Mouse (Mus musculus) inflammation-experienced regulatory T-cells, adult 6 months (primary cell): ENCODE data around the gene Cd151. TPM values are rescaled to one million over a fixed set of nuclear protein-coding genes. Genes with fewer than 3 reads are reported as not detected.

Source experiments
- ATAC-seq: one replicate; pipeline ENCODE4 v1.8.0; 2017
- polyA plus RNA-seq, 3 experiments: library from polyadenylated mRNA; unstranded; fragments of 100-300 nt; shearing (Covaris generic); gene quantifications; one replicate each; pipeline ENCODE4 v1.2.1; 2017

Cd151 gene
- polyA plus RNA-seq, 3 experiments from 2014 or later, result 6.0 to 8.7 (median 8.5) TPM

DNA sequence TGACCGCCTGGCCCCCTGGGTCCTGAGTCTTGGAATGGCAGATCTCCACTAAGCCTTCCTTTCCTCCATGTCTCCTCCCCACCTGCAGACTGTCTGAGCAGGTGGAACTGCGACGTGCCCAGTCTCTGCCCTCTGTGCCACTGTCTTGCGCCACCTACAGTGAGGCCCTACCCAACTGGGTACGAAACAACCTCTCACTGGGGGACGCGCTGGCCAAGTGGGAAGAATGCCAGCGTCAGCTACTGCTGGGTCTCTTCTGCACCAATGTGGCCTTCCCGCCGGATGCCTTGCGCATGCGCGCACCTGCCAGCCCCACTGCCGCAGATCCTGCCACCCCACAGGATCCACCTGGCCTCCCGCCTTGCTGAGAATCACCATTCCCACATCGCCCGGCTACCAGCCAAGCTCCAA is 7.9 kb upstream of the Cd151 start:
- no peak for ATAC-seq

DNA sequence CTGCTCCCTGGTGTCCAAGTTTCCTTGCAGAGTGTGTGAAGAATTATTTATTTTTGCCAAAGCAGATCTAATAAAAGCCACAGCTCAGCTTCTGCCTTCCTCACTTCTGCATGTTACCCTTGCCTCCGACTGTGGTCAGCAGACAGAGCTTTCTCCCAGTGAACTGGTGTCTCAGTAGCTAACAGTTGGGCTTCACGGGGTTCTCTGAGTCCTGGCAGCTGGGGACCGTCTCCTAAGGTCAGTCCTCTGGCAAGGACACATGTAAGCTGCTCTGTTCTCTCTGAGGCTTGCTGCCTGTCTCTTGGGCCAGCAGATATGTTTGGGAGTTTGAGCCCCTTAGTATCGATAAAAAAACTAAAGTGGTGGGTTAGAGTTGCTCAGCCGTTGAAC is 7.2 kb upstream of the Cd151 start:
- ATAC-seq, result no peak

DNA sequence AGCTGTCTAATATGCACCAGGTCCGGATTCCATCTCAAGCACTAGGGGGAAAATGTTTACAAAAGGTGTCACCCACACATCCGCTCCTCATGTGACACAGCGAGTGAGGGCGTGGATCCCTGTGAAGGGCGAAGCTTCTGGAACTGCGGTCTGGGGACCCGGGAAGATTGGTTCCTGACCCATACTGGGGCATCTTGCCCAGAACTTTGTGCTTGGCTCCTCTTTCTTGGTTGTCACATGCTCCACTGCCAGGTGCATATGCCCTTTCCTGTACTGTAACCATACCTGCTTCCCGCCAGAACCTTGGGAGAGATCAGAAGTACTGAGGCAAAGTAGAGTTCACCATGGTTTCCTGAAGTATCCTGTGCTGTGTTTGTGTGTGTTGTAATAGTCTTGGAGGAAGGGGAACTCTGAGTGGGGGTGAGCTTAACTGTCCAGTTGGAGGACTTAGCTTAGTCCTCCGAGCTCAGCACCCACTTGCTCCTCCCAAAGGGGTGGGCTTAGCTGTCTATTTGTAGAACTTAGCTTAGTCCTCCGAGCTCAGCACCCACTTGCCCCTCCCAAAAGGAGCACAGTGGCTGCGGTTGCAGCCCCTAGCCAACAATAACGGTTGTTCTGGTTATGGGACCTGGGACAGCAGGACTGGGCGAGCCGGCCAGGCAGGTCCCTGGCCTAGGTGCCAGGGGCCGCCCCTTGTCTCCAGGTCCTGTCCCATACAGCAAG is 6.6 kb upstream of the Cd151 start, which contains the start of gene Cracr2b:
TSS of gene Cracr2b (plus strand) at position 704 of the 723 bp plus-strand sequence.
- ATAC-seq, result no peak

DNA sequence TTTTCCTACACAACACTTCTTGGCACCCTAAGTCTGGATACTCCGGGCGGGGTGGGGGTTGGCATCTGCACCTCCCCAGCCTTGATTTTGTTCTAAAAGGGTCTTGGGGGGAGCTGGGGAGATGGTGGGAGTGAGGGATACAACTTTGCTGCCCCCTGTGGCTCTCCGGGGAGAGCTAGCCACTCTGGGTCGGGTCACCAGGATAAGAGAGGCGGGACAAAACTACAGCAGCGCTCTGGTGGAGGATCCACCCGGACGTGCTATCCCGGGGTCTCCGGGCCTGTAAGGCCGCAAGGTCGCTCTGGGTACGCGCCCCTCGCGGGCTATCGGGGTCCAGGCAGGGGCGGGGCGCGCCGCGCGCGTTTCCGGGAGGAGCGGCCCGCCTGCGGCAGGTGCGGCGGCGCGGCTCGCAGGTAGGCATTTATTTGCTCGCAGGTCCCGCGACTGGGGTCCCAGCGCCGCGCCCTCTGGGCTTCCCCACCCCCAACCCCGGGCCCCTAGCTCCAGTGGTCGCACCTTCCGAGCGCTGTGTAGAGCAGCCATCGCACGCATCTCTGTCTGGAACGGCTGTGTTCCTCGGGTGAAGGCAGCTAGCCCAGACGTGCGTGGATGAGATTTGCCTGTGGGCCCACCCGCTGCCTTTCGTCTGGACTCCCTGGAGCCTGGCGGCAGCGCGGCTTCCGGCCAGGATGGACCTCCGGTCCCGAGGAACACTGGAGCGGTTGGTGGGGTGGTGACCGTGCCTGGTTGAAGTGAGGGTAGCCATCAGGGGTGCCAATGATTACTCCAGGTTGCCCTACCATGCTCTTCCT is 5.5 kb upstream of the Cd151 start:
- no peak for ATAC-seq

DNA sequence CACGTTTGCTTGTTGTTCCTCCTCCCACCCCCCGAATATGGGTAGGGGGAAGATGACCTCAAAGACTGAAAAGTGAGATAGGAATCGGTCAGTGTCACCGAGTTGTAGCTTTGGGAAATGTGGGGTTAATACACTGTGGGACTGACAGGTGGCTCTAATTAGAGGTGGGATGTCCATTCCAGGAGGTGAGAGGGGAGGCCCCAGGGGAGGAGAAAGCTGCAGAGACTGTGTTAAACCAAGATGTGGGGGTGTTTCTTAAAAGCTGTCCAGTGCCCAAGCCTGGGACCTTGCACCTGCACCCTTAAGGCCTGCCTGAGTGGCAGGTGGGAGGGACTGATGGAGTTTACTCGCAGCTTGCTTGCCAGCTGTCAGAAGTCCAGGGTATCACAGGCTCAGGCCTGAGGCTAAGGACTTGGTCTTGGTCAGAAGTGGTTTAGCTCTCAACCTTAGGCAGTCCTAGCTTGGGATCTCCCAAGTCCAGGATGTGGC is 4.8 kb upstream of the Cd151 start:
- ATAC-seq, result no peak

DNA sequence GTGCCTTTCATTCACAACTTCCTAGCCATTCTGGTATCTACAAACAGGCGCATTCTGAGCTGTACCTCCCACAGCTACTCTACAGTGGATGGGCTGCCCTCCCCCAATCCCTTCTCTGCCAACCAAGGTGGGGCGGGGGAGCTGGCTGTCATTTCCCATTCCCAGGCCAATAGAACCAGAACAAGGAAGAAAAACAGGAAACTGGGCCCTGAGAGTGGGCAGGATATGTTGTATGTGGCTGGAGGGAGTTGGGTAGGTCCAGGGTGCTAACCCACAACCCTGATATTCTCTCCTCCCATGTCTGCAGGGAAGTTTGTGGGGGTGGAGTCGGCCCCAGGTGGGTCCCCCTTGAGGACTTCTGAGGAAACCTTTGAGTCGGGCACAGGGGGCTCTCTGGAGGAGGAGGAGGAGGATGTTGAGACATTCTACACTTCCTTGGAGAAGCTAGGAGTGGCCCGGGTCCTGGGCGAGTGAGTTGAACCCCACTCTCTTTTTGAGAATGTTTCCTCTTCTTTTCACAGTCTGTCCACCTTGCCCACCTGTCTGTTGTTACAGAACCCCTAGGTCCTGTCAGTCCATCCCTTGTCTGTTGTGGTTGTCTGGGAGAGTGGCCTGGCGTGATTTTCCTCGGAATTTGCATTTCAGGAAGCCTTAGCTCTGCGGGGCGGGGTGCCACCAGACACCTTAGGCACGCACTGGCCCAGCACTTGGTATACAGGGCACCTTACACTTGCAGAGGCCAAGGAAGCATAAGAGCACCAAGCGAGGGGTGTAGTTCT is 3.2 kb upstream of the Cd151 start:
- ATAC-seq, result no peak

DNA sequence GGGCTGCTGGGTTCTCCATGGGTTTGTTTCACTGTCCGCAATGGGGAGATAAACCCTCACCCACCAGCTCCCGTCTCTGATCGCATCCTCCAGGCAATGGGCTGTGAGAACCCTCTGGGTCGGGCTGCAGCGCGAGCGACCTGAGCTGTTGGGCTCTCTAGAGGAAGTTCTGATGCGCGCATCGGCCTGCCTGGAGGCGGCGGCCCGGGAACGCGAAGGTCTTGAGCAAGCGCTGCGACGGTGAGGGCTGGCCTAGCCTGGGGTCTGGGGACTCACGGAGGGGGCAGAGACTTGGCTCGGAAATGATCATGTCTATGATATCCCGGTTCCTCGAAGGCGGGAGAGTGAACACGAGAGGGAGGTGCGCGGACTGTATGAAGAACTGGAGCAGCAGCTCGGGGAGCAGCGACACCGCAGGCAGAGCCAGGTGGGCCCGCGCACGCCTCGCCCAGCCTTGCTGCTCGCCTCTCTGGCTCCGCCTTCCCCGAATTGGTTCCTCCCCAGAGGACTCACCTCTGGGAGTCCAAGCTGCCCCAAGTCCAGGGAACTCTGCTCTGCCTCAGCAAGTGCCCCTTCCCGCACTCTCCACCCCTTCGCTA is 2.5 kb upstream of the Cd151 start:
- no peak for ATAC-seq

DNA sequence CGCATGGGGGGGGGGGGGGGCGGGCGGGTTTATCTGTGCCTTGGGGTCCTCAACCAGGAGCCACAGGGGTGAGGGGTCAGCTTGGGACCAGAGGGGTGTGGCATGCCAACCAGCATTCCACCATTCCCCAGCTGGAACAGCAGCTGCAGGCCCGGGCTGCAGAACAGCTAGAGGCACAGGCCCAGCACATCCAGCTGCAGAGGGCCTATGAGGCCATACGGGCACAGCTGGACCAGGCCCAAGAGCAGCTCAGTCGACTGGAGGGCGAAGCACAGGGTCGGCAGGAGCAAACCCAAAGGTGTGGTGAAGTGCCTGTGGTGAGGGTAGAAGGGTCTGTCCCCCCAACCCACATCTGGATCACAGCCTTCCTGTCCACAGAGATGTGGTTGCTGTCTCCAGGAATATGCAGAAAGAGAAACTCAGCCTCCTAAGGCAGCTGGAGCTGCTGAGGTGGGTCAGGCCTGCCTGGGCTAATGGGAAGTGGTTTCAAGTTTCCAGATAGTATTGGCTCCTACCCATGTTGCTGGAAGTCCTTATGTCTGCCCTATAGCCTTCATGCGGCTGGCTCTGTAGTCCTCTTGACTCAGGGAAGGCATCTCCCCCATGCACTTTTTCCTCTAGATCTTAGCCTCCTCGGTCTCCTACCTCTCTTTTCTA is 1.7 kb upstream of the Cd151 start:
- no peak for ATAC-seq

DNA sequence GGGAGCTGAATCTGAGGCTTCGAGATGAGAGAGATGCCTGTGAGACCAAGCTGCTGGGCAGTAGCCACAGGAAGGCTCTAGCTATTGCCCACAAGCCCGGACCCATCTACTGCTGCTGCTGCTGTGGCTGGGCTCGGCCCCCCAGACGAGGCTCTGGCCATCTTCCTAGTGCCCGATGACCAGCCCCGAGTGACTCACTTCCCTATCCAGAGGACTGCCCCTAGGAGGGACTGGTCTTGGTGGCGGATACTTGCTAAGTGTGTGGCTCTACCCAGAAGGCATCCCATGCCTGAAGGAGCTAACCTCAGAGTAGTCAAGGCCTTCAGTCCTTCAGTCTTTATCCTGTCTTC is 1.2 kb upstream of the Cd151 start:
- ATAC-seq, result no peak

DNA sequence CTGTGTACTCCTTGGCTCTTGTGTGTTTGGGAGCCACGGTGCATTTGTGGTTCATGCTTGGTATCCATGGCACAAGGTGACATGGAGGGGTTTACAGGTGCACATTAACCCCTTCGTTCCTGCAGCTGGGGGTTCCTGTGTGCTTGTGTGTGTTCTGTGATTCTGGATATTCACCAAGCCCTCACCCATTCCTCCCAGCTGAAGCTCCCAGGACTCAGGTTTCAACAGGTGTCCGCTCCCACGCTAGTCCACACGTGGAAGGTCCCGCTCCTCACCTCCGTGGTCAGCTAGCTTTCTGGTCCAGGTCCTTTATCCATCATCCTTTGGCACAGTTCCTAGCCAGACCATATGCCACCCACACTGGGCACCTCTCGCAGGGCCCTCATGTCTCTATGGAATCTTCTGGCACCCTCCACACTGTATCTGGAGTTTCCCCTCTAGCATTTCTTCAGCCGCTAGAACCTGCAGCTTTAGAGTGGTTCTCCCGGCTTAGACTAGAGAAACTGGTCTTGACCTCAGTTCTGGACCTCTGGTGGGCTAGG is 514 bp upstream of the Cd151 start:
- no peak for ATAC-seq

DNA sequence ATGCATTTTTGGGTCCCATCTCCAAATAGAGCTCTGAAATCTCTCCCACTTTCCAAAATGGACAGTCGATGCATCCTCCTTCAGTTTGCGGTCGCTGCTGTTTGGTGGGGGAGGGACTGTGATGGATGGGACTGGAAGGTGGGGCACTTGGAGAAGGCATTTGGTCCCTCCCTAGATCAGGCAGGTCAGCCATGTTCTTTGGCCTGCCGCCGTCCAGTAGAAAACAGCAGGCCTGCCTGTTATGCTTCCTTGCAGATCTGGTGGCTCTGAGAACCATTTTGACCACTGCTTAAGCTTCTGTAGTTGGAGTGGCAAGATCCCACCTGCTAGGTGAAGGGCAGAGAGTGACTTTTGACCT is 951 bp downstream of the Cd151 start:
- ATAC-seq, result no peak

DNA sequence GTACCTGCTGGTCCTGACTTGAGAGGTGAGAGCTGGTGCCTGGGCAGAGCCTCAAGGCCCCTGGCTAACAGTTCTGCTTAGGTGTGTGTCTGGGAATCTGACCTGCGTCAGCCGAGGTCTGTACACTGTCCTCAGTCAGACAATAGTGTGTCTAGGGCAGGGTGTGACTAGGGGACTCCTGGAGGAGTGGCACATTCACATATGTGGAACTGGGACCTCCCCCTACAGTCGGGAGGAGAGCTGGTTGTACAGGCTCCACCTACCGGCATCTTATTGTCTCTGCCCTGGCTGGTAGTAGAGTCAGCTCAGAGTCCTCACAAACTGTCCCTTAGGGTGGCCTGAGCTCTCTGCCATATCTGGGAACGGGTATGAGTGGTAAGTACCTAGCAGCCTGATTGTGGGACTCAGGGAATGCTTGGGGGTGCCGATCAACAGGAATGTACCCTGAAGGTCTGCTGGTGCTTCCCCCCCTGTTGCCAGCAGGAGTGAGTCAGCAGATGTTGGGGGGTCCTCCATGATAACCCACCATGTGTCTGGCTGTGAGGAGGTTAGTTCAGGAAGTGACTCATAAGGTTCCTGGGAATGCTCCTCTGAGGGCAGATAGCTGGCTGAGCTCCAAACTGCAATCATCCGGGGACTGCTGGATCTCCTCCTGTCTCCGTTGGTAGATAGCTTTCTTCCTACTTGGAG is 1.5 kb downstream of the Cd151 start:
- ATAC-seq, result no peak

DNA sequence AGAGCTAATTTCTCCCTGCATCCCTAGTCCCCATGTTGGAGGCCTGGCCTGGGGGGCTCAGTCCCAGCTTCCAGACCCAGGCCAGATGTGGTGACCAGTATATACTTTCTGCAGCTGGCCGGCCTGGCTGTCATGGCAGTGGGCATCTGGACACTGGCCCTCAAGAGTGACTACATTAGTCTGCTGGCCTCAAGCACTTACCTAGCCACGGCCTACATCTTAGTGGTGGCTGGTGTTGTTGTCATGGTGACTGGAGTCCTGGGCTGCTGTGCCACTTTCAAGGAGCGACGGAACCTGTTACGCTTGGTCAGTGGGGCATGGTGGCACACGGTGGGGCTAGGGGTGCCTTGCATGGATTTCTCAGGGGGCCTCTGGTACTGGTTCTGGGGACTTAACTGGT is 2.2 kb downstream of the Cd151 start:
- ATAC-seq, result no peak

DNA sequence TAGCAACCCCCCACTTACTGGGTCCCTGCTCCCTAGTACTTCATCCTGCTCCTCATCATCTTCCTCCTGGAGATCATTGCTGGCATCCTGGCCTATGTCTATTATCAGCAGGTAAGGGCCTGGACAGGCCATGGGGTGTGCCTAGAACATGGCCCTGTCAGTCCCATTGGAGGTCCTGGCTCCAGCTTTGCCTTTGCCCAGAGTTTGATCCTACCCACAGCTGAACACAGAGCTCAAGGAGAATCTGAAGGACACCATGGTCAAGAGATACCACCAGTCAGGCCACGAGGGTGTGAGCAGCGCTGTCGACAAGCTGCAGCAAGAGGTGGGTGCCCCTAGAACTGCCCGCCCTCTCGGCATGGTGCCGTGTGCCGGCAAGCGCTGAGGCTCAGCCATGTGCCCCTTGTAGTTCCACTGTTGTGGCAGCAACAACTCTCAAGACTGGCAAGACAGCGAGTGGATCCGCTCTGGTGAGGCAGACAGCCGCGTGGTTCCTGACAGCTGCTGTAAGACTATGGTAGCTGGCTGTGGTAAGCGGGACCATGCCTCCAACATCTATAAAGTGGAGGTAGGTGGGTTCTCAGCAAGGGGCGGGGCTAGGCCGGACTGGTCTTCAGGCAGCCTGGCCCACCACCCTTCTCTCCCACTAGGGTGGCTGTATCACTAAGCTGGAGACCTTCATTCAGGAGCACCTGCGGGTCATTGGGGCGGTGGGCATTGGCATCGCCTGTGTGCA is 2.9 kb downstream of the Cd151 start:
- no peak for ATAC-seq

DNA sequence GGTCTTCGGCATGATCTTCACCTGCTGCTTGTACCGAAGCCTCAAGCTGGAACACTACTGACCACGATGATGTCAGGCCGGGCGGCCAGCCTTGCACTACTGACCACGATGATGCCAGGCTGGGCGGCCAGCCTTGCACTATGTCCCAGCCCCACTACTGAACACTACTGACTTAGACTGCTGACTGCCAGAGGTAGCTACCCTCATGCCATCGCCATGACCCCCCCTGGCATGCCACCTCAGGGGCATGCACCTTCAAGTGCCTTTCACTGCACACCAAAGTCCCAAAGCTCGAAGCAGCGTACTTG is 3.4 kb downstream of the Cd151 start:
- ATAC-seq, result no peak

DNA sequence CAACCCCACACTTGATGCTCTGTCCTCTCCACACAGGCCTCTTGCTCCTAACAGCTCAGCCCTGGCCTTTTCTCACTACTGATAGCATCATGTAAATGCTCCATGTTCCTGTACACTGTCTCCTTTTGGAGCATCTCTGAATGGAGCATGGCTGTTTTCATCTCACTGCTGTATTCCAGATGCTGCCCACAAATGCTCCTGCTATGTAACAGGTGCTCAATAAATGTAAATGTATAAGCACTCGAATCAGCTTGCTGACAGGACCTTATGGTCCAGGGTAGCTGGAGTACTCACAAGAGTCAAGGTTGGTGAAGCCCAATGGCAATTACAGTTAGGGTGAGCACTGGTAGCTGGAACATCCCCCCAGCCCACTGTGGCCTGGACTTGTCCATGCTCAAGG is 4.0 kb downstream of the Cd151 start:
- no peak for ATAC-seq

DNA sequence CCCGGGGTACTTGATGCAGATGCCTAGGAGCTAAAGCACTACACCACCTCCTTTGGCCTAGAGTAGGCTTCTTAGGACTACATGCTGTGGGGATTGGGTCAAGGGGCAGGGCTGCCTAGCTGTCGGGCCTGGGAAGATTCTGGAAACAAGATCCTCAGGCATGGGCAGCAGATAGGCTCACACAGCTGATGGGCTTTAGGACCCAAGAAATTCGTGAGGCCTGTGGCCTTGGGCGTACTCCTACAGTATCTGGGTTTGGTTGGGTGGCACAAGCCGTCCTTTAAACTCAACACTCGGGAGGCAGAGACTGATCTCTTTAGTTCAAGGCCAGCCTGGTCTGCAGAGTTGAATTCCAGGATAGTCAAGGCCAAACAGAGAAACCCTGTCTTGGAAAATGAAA is 5.0 kb downstream of the Cd151 start:
- ATAC-seq, result no peak

DNA sequence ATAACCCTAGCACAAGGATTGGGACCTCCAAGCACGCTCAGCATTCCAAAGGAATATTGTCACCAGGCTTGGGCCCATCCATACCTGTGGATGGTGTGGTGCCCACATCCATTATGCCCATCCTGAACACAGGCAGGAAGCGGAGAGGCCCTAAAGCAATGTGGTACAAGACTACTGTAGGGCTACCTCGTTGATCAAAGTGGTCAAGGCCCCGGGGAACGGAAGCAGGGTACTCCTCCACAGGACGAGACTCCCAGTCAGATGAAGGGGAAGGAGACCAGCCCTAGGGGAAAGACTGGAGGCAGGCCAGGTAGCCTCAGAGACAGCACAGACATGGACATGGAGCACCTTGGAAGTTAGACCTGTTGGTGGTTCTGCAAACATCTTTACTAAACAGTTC is 5.6 kb downstream of the Cd151 start:
- ATAC-seq, result no peak

DNA sequence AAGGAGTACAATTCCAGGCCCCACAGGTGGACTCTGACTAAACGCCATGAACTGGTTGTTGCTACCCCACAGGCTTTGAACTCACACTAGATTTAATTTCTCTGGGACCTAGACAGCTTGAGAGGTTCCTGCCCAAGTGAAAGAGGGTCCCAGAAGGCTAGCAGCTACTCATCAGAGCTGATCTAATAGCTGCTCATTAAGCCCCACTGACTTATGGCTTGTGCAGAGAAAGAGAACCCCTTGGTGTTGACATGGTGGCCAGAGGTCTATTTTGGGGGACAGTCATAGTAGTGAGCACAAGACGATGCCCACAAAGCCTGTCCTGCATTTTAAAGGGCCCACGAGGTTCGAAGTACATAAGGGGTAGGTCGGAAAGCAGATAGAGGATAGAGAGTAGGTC is 7.0 kb downstream of the Cd151 start:
- ATAC-seq, result no peak

DNA sequence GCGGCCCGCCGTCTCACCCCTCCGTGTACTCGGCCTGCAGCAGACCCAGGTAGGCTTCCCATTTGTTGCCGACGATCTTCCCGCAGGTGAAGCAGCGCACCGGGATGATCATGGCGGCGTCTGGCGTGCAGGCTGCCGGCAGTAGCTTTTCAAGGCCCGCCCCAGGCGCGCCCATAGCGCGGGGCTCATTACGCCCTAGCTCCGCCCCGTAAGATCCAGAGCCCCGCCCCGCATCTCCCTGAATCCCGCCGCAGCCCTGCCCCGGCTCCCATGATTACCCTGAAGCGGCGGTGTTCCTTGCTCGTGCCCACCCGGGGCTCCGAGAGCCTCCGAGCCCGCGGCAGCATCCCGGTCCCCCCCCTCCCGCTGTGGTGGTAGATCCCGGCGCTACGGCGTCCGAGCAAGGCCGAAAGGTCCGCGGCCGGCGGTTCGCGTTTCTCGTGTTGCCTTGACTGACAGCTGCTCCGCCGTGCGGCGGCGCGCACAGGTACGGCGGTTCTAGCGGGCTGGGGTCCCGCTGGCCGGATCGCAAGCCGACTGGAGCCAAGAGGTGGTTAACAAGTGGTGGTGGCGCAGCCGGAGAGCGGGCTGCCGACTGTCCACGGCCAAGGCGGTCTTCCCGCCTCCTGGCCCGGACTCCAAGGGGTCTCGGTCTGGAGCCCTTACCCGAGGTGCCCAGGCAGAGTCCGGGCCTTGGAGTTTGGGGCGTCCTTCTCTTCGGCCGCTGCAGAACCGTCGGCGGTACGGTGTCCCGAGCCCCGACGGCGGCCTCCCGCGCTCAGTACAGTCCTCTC is 8.0 kb downstream of the Cd151 start, which contains the start of the genes Polr2l and Tspan4:
TSS of gene Polr2l (minus strand) at position 122 of the 794 bp plus-strand sequence.
TSS of gene Tspan4 (plus strand) at position 230 of the 794 bp plus-strand sequence.
- ATAC-seq, result peak; percentile 89
